Mouse (Mus musculus) left cerebral cortex, postnatal 14 days (tissue): Measurements from ENCODE around the gene Fkbp15. TPM values are rescaled to one million over a fixed set of nuclear protein-coding genes. Genes with fewer than 3 reads are reported as not detected.
"Not testable (repeated sequence)": the region's sequence is repeated elsewhere in the genome, so short reads cannot be mapped to it uniquely, and the experiment has no call there.

ENCODE experiments used
- DNase-seq, 2 experiments: peaks; one replicate each; pipeline ENCODE4 v3.0.0; 2021 to 2022; ENCODE audit warnings: low spot score in 2 of 2, mixed read lengths in 1 of 2
- intact Hi-C: fragments of 180-260 bp; cut with DNase I; formaldehyde crosslinking; loops from one replicate; pipeline ENCODE4 v1.15.1; 2025
- total RNA-seq, 2 experiments: library from RNA; stranded (reverse); gene quantifications; 2 replicates each; pipeline ENCODE4 v1.2.3; 2021

The Fkbp15 gene
- total RNA-seq, 2 experiments from 2014 or later = 37.3 to 40.2 TPM

GRCm38 (mm10) chr4:62292461-62293180 is 67.7 kb downstream of the Fkbp15 start:
- intact Hi-C loops = no loop called here
- DNase-seq = no peak

DNA sequence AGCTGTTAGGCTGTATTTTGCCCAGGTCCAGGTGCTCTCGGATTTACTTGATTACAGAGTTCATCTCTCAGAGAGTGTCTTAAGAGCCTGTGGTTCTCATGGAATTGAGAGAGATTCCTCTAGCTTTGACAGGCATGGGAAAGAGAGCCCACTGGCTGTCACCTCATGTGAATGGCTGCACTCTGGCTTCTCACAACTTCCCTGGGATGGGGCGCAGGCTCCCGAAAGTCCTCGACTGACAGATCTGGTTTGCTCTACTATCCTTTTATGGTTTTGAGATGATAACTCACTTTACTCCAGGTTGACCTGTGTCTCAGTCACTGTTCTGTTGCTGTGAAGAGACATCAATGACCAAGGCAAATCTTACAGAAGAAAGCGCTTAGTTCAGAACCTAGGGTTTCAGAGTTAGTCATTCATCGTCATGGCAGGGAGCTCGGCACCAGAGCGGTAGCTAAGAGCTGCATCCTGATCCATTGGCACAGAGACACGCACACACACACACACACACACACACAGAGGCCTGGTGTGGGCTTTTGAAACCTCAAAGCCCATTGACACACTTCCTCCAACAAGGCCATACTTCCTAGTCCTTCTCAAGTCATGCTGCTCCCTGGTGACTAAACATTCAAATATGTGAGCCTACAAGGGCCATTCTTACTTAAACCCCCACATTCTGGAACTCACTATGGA is 69.4 kb downstream of the Fkbp15 start:
- intact Hi-C loops = no loop called here
- DNase-seq = no peak

GRCm38 (mm10) chr4:62289226-62289625 is 71.1 kb downstream of the Fkbp15 start:
- no peak for DNase-seq
- intact Hi-C loops = no loop called here

DNA sequence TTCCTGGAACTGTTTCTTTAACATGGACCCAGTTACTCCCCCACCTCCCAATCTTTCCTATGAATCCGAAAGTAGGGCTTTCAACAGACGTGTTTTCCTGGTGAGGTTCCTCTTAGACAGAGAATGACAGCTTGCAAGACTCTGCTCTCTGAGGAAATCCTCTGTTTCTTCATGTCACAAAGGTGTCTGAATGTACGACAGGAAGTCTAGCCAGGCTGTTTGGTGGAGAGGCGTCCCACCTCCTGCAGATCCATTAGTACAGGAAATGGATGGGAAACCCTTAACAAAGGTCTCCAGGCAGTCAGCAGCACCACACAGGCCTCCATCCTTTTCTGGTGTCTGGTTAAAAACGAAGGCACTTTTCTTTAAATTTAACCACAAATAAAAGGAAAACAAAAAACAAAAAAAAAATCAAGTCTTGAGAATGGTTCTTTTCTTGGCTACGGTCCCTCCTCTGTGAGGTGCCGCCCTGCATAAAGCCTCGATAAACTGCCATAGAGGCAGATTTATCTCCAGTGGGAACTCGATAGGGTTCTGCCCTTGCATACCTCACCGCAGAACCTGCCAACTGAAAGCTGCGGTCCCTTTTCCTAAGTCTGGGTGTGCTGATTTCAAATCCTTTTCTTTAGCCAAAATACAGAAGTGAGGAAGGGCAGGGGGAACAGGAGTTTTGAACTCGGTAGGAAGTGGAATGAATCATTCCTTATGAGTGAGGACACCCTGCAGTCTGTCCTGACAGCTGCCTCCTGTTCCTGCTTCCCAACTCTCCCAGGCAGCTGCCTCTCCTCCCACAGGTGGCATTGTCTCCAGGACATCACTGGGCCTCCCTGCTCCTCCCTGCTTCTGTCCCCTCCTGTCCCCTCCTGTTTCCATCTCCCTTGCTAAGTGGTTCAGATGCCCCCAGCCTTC is 73.1 kb downstream of the Fkbp15 start:
- intact Hi-C loops = no loop called here
- no peak for DNase-seq

- intact Hi-C loops = no loop called here
- DNase-seq = peak; percentile 70 to 84
Observed at GRCm38 (mm10) chr4:62286257-62286991, 73.9 kb downstream of the Fkbp15 start.

- intact Hi-C loops = no loop called here
Observed at GRCm38 (mm10) chr4:62285576-62285975, 74.8 kb downstream of the Fkbp15 start.

DNA sequence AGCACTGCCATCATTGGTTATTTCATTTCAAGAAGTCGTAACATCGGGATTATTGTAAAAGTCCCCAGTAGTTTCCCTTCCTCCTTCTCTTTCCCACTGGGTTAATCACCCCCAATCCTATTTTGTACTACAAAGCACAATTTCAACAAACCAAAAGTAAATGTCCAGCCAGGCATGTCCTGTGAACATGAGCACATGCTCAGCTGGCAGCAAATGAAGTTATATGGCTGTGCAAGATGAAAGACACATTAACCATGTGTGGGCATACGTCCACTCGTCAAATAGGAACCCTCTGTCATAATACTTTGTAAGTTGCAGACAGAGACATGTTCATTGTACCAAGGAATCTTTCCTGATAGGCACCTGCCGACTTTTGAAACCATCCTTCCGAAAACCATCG is 77.4 kb downstream of the Fkbp15 start:
- no peak for DNase-seq
- intact Hi-C loops = no loop called here

More at GRCm38 (mm10) chr4:62285576-62285975, 74.8 kb downstream of the Fkbp15 start:
- DNase-seq = no peak

DNA sequence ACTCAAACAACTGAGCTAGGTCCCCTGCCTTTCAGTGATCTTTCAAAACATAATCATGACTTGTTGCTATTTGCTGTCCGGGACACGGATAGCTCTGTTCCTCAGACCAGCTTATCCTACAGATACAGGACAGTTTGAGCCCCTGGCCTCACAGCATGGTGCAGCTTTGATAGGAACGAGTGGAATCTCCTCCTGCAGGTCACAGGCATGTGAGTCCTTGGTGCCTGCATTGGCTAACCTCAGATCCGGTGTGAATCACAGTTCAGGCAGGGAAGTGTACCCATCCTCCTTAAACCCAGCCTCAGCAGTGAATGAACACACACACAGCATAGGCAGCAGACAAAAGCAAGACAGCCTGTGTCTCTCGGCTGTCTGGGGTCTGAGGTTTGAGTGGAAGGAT is 79.0 kb downstream of the Fkbp15 start:
- intact Hi-C loops = no loop called here

DNA sequence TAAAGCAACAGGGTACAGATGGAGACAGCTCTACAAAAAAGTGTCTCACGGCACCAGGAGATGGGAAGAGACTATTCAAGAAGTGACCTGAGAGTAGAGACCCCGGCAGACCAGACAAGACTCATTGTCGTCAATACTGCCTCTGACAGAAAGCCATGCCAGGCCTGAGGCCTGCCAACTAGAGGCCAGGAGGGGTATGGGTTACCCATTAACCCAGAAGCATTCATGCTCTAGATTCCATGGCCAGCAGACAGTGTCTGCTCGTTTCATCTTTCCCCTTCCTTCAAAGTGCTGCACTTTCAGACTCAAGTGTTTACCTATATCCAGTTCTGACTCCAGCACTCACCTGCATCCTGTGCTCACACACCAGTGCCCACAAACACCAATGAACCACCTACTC is 82.3 kb downstream of the Fkbp15 start:
- intact Hi-C loops = no loop called here
- DNase-seq = no peak

More for the DNA sequence above, 79.0 kb downstream of the Fkbp15 start:
- DNase-seq = no peak

DNA sequence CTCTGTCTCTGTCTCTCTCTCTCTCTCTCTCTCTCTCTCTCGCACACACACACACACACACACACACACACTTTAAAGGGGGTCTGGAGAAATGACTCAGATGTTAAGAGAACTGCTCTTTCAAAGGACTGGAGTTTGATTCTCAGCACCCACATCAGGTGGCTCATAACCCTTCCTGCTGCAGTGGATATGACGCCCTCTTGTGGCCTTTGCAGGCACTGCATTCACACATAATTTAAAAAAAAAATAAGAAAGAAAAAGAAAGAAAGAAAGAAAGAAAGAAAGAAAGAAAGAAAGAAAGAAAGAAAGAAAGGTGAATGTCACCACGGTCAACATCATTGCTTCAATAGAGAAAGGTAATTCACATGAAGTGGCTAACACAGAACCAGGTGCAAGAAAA is 83.1 kb downstream of the Fkbp15 start:
- no peak for DNase-seq
- intact Hi-C loops = no loop called here

DNA sequence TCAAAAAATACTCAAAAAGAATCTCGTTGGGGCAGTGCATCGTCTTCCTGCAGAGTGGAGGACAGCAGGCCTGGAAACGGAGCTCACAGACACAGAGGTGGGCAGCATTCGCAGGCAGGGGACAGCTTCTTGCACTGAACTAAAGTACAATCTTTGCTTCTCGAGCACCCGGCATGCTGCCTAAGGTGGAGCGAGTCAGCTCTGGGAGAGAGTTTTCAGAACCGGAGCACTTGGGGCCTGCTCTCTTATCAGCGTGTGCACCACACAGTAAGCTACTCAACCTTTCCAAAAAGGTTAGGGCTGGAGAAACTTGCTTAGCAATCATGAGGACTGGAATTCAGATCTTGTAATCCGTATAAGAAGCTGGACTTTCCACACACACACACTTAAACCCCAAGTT is 83.7 kb downstream of the Fkbp15 start:
- intact Hi-C loops = no loop called here
- no peak for DNase-seq

GRCm38 (mm10) chr4:62274841-62275536 is 85.4 kb downstream of the Fkbp15 start:
- DNase-seq = peak; percentile 24 to 47
- intact Hi-C loops = no loop called here

DNA sequence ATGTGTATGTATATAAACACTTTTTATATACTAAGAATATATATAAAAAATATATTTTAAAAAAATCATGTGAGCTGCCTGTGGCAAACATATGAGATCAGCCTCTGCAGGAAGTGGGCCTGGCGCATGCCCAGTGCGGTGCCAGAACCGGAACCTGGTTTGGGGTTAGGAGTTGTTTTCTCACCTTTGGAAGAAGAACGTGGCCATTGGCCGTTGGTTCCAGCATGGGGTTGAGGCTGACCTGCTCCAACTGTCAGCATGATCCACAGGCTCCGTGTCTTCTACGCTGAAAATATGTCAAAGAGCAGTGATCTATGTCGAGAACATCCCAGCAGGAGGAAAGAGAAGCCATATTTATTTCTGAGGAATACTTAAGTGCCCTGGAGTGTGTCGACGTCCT is 86.4 kb downstream of the Fkbp15 start:
- no peak for DNase-seq
- intact Hi-C loops = no loop called here

DNA sequence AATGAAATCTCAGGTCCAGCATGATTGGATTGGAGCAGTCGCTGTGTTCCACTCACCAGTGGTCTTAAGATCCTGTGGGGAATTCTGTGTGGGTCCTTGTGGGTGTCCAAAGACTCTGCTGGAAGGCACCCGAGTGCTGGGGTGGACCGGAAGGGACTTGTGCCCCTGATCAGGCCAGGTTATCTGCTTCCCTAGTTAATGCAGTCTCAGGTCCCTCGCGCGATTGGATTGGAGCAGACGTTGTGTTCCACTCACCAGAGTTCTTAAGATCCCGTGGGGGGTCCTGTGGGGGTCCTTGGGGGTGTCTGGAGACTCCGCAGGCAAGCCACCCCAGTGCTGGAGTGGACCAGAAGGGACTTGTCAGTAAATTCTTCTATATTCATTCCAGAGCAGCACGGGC is 87.7 kb downstream of the Fkbp15 start:
- DNase-seq = no peak
- intact Hi-C loops = no loop called here

DNA sequence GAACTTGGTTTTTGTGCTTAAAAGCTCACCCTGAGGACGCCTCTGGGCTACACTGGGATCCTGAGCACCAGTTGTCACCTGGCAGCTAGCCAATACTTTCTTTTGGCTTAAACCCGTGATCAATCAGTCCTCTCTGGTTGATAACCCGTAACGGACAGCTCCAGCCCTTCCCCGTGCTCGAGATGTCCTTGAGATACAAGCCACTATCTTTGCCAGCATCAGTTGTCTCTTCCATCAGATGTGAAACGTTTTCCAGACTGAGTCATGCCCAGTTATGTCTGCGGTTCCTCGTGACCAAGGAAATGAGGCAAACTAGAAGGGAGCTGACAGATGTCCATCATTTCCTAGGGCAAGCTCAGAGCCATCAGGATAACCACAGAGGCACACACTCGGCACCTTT is 93.2 kb downstream of the Fkbp15 start:
- intact Hi-C loops = no loop called here
- DNase-seq = no peak

DNA sequence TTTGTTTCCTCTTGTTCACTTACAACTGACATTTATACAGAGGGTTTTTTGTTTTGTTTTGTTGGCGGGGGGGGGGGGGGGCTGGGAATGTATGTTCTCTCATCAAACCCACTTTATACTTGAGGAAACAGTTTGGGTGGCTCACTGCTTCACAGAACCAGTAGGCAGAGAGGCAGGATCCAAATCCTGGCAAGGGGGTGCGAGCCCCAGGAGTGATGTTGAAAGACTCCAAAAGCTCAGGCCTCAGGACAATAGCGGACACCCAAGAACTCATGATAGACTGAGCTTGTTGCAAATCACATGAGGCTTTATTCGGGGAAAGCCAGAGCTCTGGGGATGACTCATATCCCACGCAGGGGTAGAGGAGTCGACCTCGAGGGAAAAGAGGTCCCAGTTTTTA is 94.3 kb downstream of the Fkbp15 start:
- intact Hi-C loops, DNase-seq: not testable (repeated sequence)

DNA sequence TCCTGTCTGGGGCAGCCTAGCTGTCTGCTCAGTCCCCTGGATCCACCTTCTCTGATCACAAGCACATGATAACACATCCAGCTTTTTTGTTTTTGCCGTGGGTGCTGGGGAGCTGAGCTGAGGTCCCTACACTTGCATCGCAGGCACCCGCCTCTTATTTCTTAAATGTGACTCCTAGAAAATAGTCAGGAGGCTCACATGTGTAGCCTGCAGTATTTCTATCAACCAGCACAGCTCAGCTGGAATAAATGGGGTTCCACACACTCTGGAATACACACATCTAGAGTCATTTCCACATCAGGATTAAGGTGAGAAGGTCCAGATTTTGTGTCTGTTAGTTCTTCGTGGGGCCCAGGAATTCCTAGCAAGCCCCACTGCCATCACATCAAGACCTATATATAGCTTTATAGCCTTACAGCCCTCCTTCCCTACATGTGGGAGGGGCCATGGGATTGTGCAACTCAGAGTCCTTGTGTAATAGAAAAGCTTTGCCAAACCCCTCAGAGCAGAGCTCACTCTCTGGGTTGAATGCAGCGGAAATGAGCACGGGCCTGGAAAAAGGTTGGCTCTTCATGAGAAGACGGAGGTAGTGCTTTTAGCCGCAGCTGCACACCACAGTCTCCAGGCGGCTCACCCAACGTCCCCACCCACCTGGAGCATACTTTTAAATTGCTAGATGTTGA is 95.1 kb downstream of the Fkbp15 start:
- intact Hi-C loops = no loop called here
- DNase-seq = no peak

- DNase-seq = no peak
- intact Hi-C loops = no loop called here
Observed at GRCm38 (mm10) chr4:62263133-62263844, 97.1 kb downstream of the Fkbp15 start.
